Mouse (Mus musculus) small intestine, adult 2 months (tissue): ENCODE data around the gene Kirrel3.

Experiments used
- CTCF ChIP-seq: fragments of 200-500 bp; IDR thresholded peaks from 2 replicates; pipeline ENCODE4 v1.5.1; 2012; ENCODE audit warnings: low read depth, mild to moderate bottlenecking, control low read depth, inconsistent platforms, low read length, moderate library complexity, mixed read lengths; ENCODE audit not compliant: insufficient replicate concordance, insufficient read length; ENCODE audit errors: extremely low read depth
- POLR2A ChIP-seq: fragments of 200-500 bp; IDR thresholded peaks from 2 replicates; pipeline ENCODE4 v1.6.1; 2012; ENCODE audit warnings: low read depth, mild to moderate bottlenecking, control low read depth, inconsistent platforms, low read length, moderate library complexity

- TF ChIP-seq CTCF (no peak), POLR2A (no peak)
Observed at GRCm38 (mm10) chr9:34573906-34574305, 88.2 kb downstream of the Kirrel3 start.
